Mouse (Mus musculus): ENCODE data around the gene Lpar5. TPM values are rescaled to one million over a fixed set of nuclear protein-coding genes. Genes with fewer than 3 reads are reported as not detected.

Lpar5 gene
- total RNA-seq, 2 experiments from 2014 or later: 0.84 to 1.0 TPM

GRCm38 (mm10) chr6:125084424-125084823 lies 16.7 kb downstream of the Lpar5 start:
- DNase-seq (ENCODE audit: low spot score in 2 of 2): no peak

- DNase-seq (ENCODE audit: low spot score in 2 of 2): no peak
Measured at GRCm38 (mm10) chr6:125087937-125088336, 20.2 kb downstream of the Lpar5 start.

GRCm38 (mm10) chr6:125088561-125089321 lies 21.0 kb downstream of the Lpar5 start:
- DNase-seq (ENCODE audit: low spot score in 2 of 2): peak; percentile 43 to 69

- peak in 1 of 2 experiments; percentile 58 for DNase-seq (ENCODE audit: low spot score in 2 of 2)
Measured at GRCm38 (mm10) chr6:125089521-125090321, 22.0 kb downstream of the Lpar5 start.

- DNase-seq (ENCODE audit: low spot score in 2 of 2): no peak
Measured at GRCm38 (mm10) chr6:125090341-125091085, 22.8 kb downstream of the Lpar5 start.

GRCm38 (mm10) chr6:125092372-125092771 lies 24.7 kb downstream of the Lpar5 start:
- no peak for DNase-seq (ENCODE audit: low spot score in 2 of 2)

GRCm38 (mm10) chr6:125094843-125095242 lies 27.1 kb downstream of the Lpar5 start:
- no peak for DNase-seq (ENCODE audit: low spot score in 2 of 2)

- peak; percentile 96 to 98 for DNase-seq (ENCODE audit: low spot score in 2 of 2)
Measured at GRCm38 (mm10) chr6:125095391-125096278, 27.9 kb downstream of the Lpar5 start, which contains the start of gene Chd4. TSS of gene Chd4 (plus strand) at chr6:125095981.

GRCm38 (mm10) chr6:125096279-125096596 lies 28.5 kb downstream of the Lpar5 start:
- no peak for DNase-seq (ENCODE audit: low spot score in 2 of 2)

- DNase-seq (ENCODE audit: low spot score in 2 of 2): peak; percentile 40 to 55
Measured at GRCm38 (mm10) chr6:125096597-125097345, 29.1 kb downstream of the Lpar5 start.

- DNase-seq (ENCODE audit: low spot score in 2 of 2): no peak
Measured at GRCm38 (mm10) chr6:125097346-125097689, 29.6 kb downstream of the Lpar5 start.

GRCm38 (mm10) chr6:125097951-125098350 lies 30.2 kb downstream of the Lpar5 start:
- no peak for DNase-seq (ENCODE audit: low spot score in 2 of 2)

GRCm38 (mm10) chr6:125098513-125098912 lies 30.8 kb downstream of the Lpar5 start:
- DNase-seq (ENCODE audit: low spot score in 2 of 2): no peak

GRCm38 (mm10) chr6:125099421-125099971 lies 31.8 kb downstream of the Lpar5 start:
- no peak for DNase-seq (ENCODE audit: low spot score in 2 of 2)

- DNase-seq (ENCODE audit: low spot score in 2 of 2): no peak
Measured at GRCm38 (mm10) chr6:125101444-125101843, 33.7 kb downstream of the Lpar5 start.

GRCm38 (mm10) chr6:125104223-125104622 lies 36.5 kb downstream of the Lpar5 start:
- no peak for DNase-seq (ENCODE audit: low spot score in 2 of 2)

- no peak for DNase-seq (ENCODE audit: low spot score in 2 of 2)
Measured at GRCm38 (mm10) chr6:125107705-125108104, 40.0 kb downstream of the Lpar5 start.

- DNase-seq (ENCODE audit: low spot score in 2 of 2): no peak
Measured at GRCm38 (mm10) chr6:125109371-125109770, 41.7 kb downstream of the Lpar5 start.

- DNase-seq (ENCODE audit: low spot score in 2 of 2): no peak
Measured at GRCm38 (mm10) chr6:125110927-125111326, 43.2 kb downstream of the Lpar5 start.

- no peak for DNase-seq (ENCODE audit: low spot score in 2 of 2)
Measured at GRCm38 (mm10) chr6:125112553-125112952, 44.8 kb downstream of the Lpar5 start.

All from adrenal gland, postnatal 4 days (tissue).